Mouse (Mus musculus): ENCODE results near the gene Mtmr3. TPM values are rescaled to one million over a fixed set of nuclear protein-coding genes. Genes with fewer than 3 reads are reported as not detected.

Mtmr3 gene
- 38.8 and 45.1 TPM in 2 replicates for polyA plus RNA-seq (2012; rRNA removed)

GRCm38 (mm10) chr11:4594608-4595500 is at the start of gene Mtmr3:
TSS of gene Mtmr3 (minus strand) at chr11:4594863.
- peak; percentile 74 to 92 for DNase-seq (ENCODE audit: extremely low spot score in 1 of 2, low spot score in 1 of 2)

GRCm38 (mm10) chr11:4643722-4644121 is 49.1 kb upstream of the Mtmr3 start:
- DNase-seq (ENCODE audit: extremely low spot score in 1 of 2, low spot score in 1 of 2): no peak

GRCm38 (mm10) chr11:4641185-4641584 is 46.5 kb upstream of the Mtmr3 start:
- DNase-seq (ENCODE audit: extremely low spot score in 1 of 2, low spot score in 1 of 2): no peak

GRCm38 (mm10) chr11:4638261-4638660 is 43.6 kb upstream of the Mtmr3 start:
- no peak for DNase-seq (ENCODE audit: extremely low spot score in 1 of 2, low spot score in 1 of 2)

- DNase-seq (ENCODE audit: extremely low spot score in 1 of 2, low spot score in 1 of 2): peak; percentile 75 to 91
Measured at GRCm38 (mm10) chr11:4637534-4638234, 43.0 kb upstream of the Mtmr3 start, which contains the start of gene Ascc2. TSS of gene Ascc2 (plus strand) at chr11:4637747.

- peak in 1 of 2 experiments; percentile 23 for DNase-seq (ENCODE audit: extremely low spot score in 1 of 2, low spot score in 1 of 2)
Measured at GRCm38 (mm10) chr11:4636782-4637342, 42.2 kb upstream of the Mtmr3 start.

- no peak for DNase-seq (ENCODE audit: extremely low spot score in 1 of 2, low spot score in 1 of 2)
Measured at GRCm38 (mm10) chr11:4634395-4634794, 39.7 kb upstream of the Mtmr3 start.

- DNase-seq (ENCODE audit: extremely low spot score in 1 of 2, low spot score in 1 of 2): no peak
Measured at GRCm38 (mm10) chr11:4633420-4633819, 38.8 kb upstream of the Mtmr3 start.

- DNase-seq (ENCODE audit: extremely low spot score in 1 of 2, low spot score in 1 of 2): no peak
Measured at GRCm38 (mm10) chr11:4629861-4630280, 35.2 kb upstream of the Mtmr3 start.

GRCm38 (mm10) chr11:4627636-4628035 is 33.0 kb upstream of the Mtmr3 start:
- DNase-seq (ENCODE audit: extremely low spot score in 1 of 2, low spot score in 1 of 2): no peak

- no peak for DNase-seq (ENCODE audit: extremely low spot score in 1 of 2, low spot score in 1 of 2)
Measured at GRCm38 (mm10) chr11:4625931-4626330, 31.3 kb upstream of the Mtmr3 start.

- DNase-seq (ENCODE audit: extremely low spot score in 1 of 2, low spot score in 1 of 2): no peak
Measured at GRCm38 (mm10) chr11:4622997-4623396, 28.3 kb upstream of the Mtmr3 start.

GRCm38 (mm10) chr11:4622442-4622986 is 27.9 kb upstream of the Mtmr3 start:
- DNase-seq (ENCODE audit: extremely low spot score in 1 of 2, low spot score in 1 of 2): no peak

GRCm38 (mm10) chr11:4621866-4622265 is 27.2 kb upstream of the Mtmr3 start:
- no peak for DNase-seq (ENCODE audit: extremely low spot score in 1 of 2, low spot score in 1 of 2)

GRCm38 (mm10) chr11:4620501-4621108 is 25.9 kb upstream of the Mtmr3 start:
- DNase-seq (ENCODE audit: extremely low spot score in 1 of 2, low spot score in 1 of 2): peak in 1 of 2 experiments; percentile 14

- peak in 1 of 2 experiments; percentile 46 for DNase-seq (ENCODE audit: extremely low spot score in 1 of 2, low spot score in 1 of 2)
Measured at GRCm38 (mm10) chr11:4620017-4620485, 25.4 kb upstream of the Mtmr3 start, which contains the start of gene Gm11032. TSS of gene Gm11032 (plus strand) at chr11:4620067.

GRCm38 (mm10) chr11:4611904-4612303 is 17.2 kb upstream of the Mtmr3 start:
- DNase-seq (ENCODE audit: extremely low spot score in 1 of 2, low spot score in 1 of 2): no peak

GRCm38 (mm10) chr11:4606541-4606940 is 11.9 kb upstream of the Mtmr3 start:
- no peak for DNase-seq (ENCODE audit: extremely low spot score in 1 of 2, low spot score in 1 of 2)

GRCm38 (mm10) chr11:4605414-4605813 is 10.8 kb upstream of the Mtmr3 start:
- DNase-seq (ENCODE audit: extremely low spot score in 1 of 2, low spot score in 1 of 2): no peak

- no peak for DNase-seq (ENCODE audit: extremely low spot score in 1 of 2, low spot score in 1 of 2)
Measured at GRCm38 (mm10) chr11:4604441-4604840, 9.8 kb upstream of the Mtmr3 start.

Measured in frontal cortex, adult 2 months (tissue).